9 mouse cellular contexts compared by ENCODE assay signal in the genomic region with DNA sequence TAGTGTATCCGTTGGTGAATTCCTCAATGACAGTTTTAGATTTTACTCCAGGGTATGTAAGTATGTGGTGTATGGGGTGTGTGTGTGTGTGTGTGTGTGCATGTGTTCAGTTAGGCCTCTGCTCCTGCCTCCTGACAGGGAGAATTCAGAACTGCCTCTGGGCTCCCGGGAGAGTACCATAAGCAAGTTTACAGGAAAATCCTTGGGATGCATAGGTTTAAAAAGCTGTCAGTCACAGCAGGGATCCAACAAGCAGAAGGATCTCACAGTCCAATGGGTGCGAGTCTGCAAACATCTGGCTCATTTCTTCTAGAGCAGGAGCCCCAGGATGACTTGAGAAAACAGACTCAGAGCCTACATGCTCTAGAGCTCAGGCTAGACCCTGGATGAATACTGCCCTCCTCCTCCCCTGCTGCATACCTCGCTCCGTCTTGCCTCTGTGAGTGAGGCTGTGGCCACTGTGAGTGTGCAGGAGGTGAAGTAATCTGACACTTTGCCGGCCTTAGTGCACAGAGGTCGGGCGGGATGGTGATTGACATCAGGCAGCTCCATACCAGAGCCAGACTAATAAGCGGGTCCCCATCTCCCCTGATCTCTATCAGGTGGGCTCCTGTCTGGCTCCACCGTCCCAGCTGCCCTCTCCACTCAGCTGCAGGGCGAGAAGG. TPM values are rescaled to one million over a fixed set of nuclear protein-coding genes. Genes with fewer than 3 reads are reported as not detected.
DNase-seq lines count a peak whose midpoint lies in the region; ATAC-seq and TF ChIP-seq lines count a peak whose summit lies in the region.
"Had no signal": no experiment of that assay in that cellular context is flagged by ENCODE, and none has a peak within 500 bp of the region (broad histone marks: within the 10 kb centered on the region; RNA-seq: fewer than 3 reads in every experiment).

No protein-coding gene starts in this region.

- TF ChIP-seq EP300 in heart, postnatal 0 days (IDR thresholded peaks at IDR 0.05; ENCODE audit: low read depth), result no peak

- no peaks in the 10 kb centered on the region for H3K9me3 ChIP-seq in heart, postnatal 0 days (replicated peaks; ENCODE audit: control insufficient read depth, low read length)
- no peaks in the 10 kb centered on the region for H3K9me3 ChIP-seq in limb, embryonic 12.5 days

- no peak overlapping the region for H3K9ac ChIP-seq in heart, postnatal 0 days (replicated peaks; ENCODE audit: low read depth, low read length)
- peak overlapping the region; percentile 37 for H3K9ac ChIP-seq in limb, embryonic 12.5 days (replicated peaks)

- no peak for ATAC-seq in heart, postnatal 0 days (ENCODE audit: insufficient read depth, low read depth)
- ATAC-seq in limb, embryonic 12.5 days (ENCODE audit: insufficient number of reproducible peaks, insufficient read depth, low FRiP score, low TSS enrichment, low read depth), result no peak
- no peak for ATAC-seq in cerebellum, adult (ENCODE audit: insufficient number of reproducible peaks, low FRiP score, low TSS enrichment)

- H3K4me1 ChIP-seq in heart, postnatal 0 days (ENCODE audit: control insufficient read depth, insufficient read depth), result peaks cover 38% of the 10 kb centered on the region
- peaks cover 54% of the 10 kb centered on the region for H3K4me1 ChIP-seq in limb, embryonic 12.5 days (replicated peaks)

- no peak for DNase-seq in heart, postnatal 0 days (ENCODE audit: low spot score)
- DNase-seq in heart, adult 8-10 months (ENCODE audit: low spot score), result no peak
- peak; percentile 93 for DNase-seq in 3T3-L1 (ENCODE audit: low read depth, low spot score)
- peak; percentile 71 for DNase-seq in embryo, embryonic 11 days
- DNase-seq in urinary bladder, postnatal 25 days (ENCODE audit: low spot score), result no peak
- DNase-seq in left cerebral cortex, adult 9 months (ENCODE audit: low spot score in 2 of 2), result no peak
- DNase-seq: cerebellum, postnatal 36 days had no signal

- TF ChIP-seq CTCF in heart, postnatal 0 days (IDR thresholded peaks at IDR 0.05; ENCODE audit: low read depth), result no peak

- H3K36me3 ChIP-seq in heart, postnatal 0 days (replicated peaks; ENCODE audit: control insufficient read depth, insufficient read depth, low read length), result no peaks in the 10 kb centered on the region
- no peaks in the 10 kb centered on the region for H3K36me3 ChIP-seq in limb, embryonic 12.5 days

- H3K4me3 ChIP-seq in heart, postnatal 0 days (ENCODE audit: low read depth, low read length), result no peak overlapping the region
- no peak overlapping the region for H3K4me3 ChIP-seq in limb, embryonic 12.5 days (replicated peaks)

- 48% methylated on average over 11 of the region's 11 CpGs for WGBS in heart, postnatal 0 days
- WGBS in limb, embryonic 12.5 days, result 10% methylated on average over 11 of the region's 11 CpGs

- H3K27ac ChIP-seq in heart, postnatal 0 days (ENCODE audit: low read depth), result peak overlapping the region; percentile 68
- H3K27ac ChIP-seq in limb, embryonic 12.5 days, result peak overlapping the region; percentile 66

- no peaks in the 10 kb centered on the region for H3K27me3 ChIP-seq in heart, postnatal 0 days (ENCODE audit: control insufficient read depth, insufficient read depth, low read length)
- H3K27me3 ChIP-seq in limb, embryonic 12.5 days, result no peaks in the 10 kb centered on the region

- H3K4me2 ChIP-seq in heart, postnatal 0 days (ENCODE audit: low read depth, low read length), result no peak overlapping the region
- H3K4me2 ChIP-seq in limb, embryonic 12.5 days, result no peak overlapping the region

RNA-seq across cellular contexts. Expression of a gene that starts 9.7 kb away (rescaled TPM):
- total RNA-seq in heart, postnatal 0 days (2014; rRNA removed; ENCODE audit: low replicate concordance), result 43.3 and 49.5 TPM in 2 replicates
- 17.2 and 19.2 TPM in 2 replicates for polyA plus RNA-seq in heart, postnatal 0 days (2015; fragmentation: Nextera tagmentation; extraction: Ambion mirVana)
- total RNA-seq in heart, adult 8-10 months (2022), result 10 to 100 TPM; 70.4 to 85.8 (median 82.5) TPM
- polyA plus RNA-seq in limb, embryonic 12.5 days (2016; fragmentation: Nextera tagmentation; extraction: Ambion mirVana), result 3.4 and 4.5 TPM in 2 replicates

Comparison
In these comparisons a context has a peak if more than half of its experiments do, and no peak if none do; other contexts are left out.
1. DNase-seq: peak in 3T3-L1 (single experiment) and embryo, embryonic 11 days (single experiment); none in heart, postnatal 0 days (single experiment), heart, adult 8-10 months (single experiment), urinary bladder, postnatal 25 days (single experiment) and left cerebral cortex, adult 9 months (0 of 2).